Mouse (Mus musculus): ENCODE measurements around the gene Tspan4.

DNA sequence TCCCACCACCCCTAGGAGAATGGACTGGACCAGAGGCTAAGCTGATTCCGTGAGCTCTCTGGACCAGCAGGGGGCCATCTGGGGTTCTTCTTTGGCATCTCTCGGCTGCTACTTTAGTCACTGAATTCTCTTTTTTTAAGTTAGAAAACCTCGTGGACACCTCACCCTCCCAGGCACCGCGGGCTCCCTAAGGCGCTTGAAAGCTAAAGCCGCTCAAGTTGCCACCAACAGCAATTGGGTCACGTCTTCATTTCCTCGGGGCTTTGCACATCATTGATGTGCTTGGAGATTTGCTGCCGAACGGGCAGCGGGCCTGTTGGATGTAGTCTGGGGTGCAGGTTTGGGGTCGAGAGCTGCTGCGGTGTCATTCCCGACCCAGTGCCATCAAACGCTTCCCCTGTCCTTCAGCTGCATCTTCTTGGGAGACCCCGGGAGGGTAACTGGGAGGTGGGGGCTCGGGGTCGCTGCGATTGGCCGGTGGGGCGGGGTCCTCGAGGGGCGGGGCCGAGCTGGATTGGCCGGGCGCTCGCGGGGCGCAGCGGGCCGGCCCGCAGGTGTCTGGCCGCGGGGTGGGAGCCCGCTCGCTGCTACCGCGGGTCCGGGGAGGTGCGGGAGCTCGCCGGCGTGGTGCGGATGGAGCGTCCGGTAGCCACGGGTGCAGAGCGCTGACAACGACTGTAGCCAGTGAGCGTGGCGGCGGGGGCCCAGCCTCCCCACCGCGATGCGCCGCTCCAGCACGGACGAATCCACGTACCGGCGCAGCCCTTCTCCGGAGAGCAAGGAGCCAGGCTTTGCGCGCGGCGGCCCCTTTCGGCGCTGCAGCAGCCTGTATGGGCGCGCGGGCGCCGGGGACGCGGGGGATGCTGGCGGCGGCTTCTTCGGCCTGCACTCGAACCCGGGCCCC lies 6.7 kb downstream of the Tspan4 start:
- no peak for TF ChIP-seq CTCF (IDR thresholded peaks at IDR 0.05; ENCODE audit: low read depth, low read length)
- no peak for TF ChIP-seq TAL1 (conservative IDR thresholded peaks at IDR 0.05; ENCODE audit: low read depth, low read length)
- no peak for TF ChIP-seq GATA2 (IDR thresholded peaks at IDR 0.05; ENCODE audit: borderline replicate concordance, low read depth, low read length)
